Mouse (Mus musculus) heart, adult 8-10 months (tissue): ENCODE data around the gene Tmem198. TPM values are rescaled to one million over a fixed set of nuclear protein-coding genes. Genes with fewer than 3 reads are reported as not detected.

ENCODE experiments used
- DNase-seq: peaks from one replicate; pipeline ENCODE4 v3.0.0; 2022; ENCODE audit warnings: low spot score
- total RNA-seq, 4 experiments: library from RNA; stranded (reverse); gene quantifications; 2 replicates each; pipeline ENCODE4 v1.2.4; 2022

The Tmem198 gene
- total RNA-seq, 4 experiments from 2014 or later = 0.31 to 0.75 (median 0.42) TPM

GRCm38 (mm10) chr1:75455433-75455832 lies 23.9 kb upstream of the Tmem198 start:
- DNase-seq = no peak

GRCm38 (mm10) chr1:75455948-75456347 lies 23.4 kb upstream of the Tmem198 start:
- DNase-seq = no peak

- no peak for DNase-seq
These were observed 22.4 kb upstream of the Tmem198 start for GRCm38 (mm10) chr1:75456746-75457564.

- no peak for DNase-seq
These were observed 21.7 kb upstream of the Tmem198 start for GRCm38 (mm10) chr1:75457710-75458024.

GRCm38 (mm10) chr1:75458025-75458788 lies 21.1 kb upstream of the Tmem198 start:
- DNase-seq = no peak

GRCm38 (mm10) chr1:75458789-75459684 lies 20.3 kb upstream of the Tmem198 start:
- peak; percentile 41 for DNase-seq

GRCm38 (mm10) chr1:75460297-75460696 lies 19.0 kb upstream of the Tmem198 start:
- no peak for DNase-seq

- DNase-seq = no peak
These were observed 16.7 kb upstream of the Tmem198 start for GRCm38 (mm10) chr1:75462636-75463035.

GRCm38 (mm10) chr1:75463652-75464204 lies 15.6 kb upstream of the Tmem198 start:
- no peak for DNase-seq

GRCm38 (mm10) chr1:75467215-75467927 lies 12.0 kb upstream of the Tmem198 start:
- DNase-seq = peak; percentile 76

- no peak for DNase-seq
These were observed 10.0 kb upstream of the Tmem198 start for GRCm38 (mm10) chr1:75469287-75469825.

GRCm38 (mm10) chr1:75476441-75476840 lies 2.9 kb upstream of the Tmem198 start:
- DNase-seq = no peak

- no peak for DNase-seq
These were observed 1.9 kb upstream of the Tmem198 start for GRCm38 (mm10) chr1:75477264-75477965.

- no peak for DNase-seq
These were observed 1.4 kb upstream of the Tmem198 start for GRCm38 (mm10) chr1:75477966-75478290.

GRCm38 (mm10) chr1:75478497-75478896 lies 835 bp upstream of the Tmem198 start:
- no peak for DNase-seq

GRCm38 (mm10) chr1:75479635-75479989 lies 280 bp downstream of the Tmem198 start:
- DNase-seq = no peak

GRCm38 (mm10) chr1:75480036-75480435 lies 704 bp downstream of the Tmem198 start:
- DNase-seq = no peak

GRCm38 (mm10) chr1:75480735-75481134 lies 1.4 kb downstream of the Tmem198 start:
- no peak for DNase-seq

GRCm38 (mm10) chr1:75486561-75486960 lies 7.2 kb downstream of the Tmem198 start:
- no peak for DNase-seq

- no peak for DNase-seq
These were observed 7.7 kb downstream of the Tmem198 start for GRCm38 (mm10) chr1:75487040-75487404.
